Mouse (Mus musculus) intestine, embryonic 14.5 days (tissue): Measurements from ENCODE around the gene Aff3. TPM values are rescaled to one million over a fixed set of nuclear protein-coding genes. Genes with fewer than 3 reads are reported as not detected.
A peak's percentile ranks its signal among the peaks of the same experiment; 100 is the strongest.

ENCODE experiments used
- ATAC-seq: fragments of 200-750 bp; cut with Nextera tagmentation; replicated peaks from 2 replicates; pipeline ENCODE4 v1.8.0; 2017; ENCODE audit warnings: low read depth, moderate number of reproducible peaks, moderate TSS enrichment, moderate library complexity; ENCODE audit not compliant: low FRiP score, low TSS enrichment
- DNase-seq: peaks from one replicate; pipeline ENCODE4 v3.0.0-alpha.2; 2018; ENCODE audit warnings: low spot score
- H3K27ac ChIP-seq: fragments of 300-500 bp; sonication (generic); 2 replicates; pipeline ENCODE4 v1.5.1; 2014; ENCODE audit warnings: low read depth, mild to moderate bottlenecking, control low read depth
- H3K27me3 ChIP-seq: fragments of 300-500 bp; sonication (generic); replicated peaks from 2 replicates; pipeline ENCODE4 v1.6.1; 2014; ENCODE audit warnings: low read length, control low read depth; ENCODE audit not compliant: control insufficient read depth, insufficient read depth
- H3K36me3 ChIP-seq: fragments of 300-500 bp; sonication (generic); 2 replicates; pipeline ENCODE4 v1.6.1; 2014; ENCODE audit warnings: low read length, control low read depth; ENCODE audit not compliant: control insufficient read depth, insufficient read depth
- H3K4me1 ChIP-seq: fragments of 300-500 bp; sonication (generic); replicated peaks from 2 replicates; pipeline ENCODE4 v1.6.1; 2014; ENCODE audit warnings: low read length, control low read depth, mixed read lengths; ENCODE audit not compliant: control insufficient read depth, insufficient read depth
- H3K4me2 ChIP-seq: fragments of 300-500 bp; sonication (generic); 2 replicates; pipeline ENCODE4 v1.6.1; 2014; ENCODE audit warnings: low read length
- H3K4me3 ChIP-seq: fragments of 300-500 bp; sonication (generic); 2 replicates; pipeline ENCODE4 v1.5.1; 2014; ENCODE audit warnings: low read depth, low read length, control low read depth, mixed read lengths
- H3K9ac ChIP-seq: fragments of 300-500 bp; sonication (generic); 2 replicates; pipeline ENCODE4 v1.6.1; 2014; ENCODE audit warnings: mild to moderate bottlenecking, low read length
- H3K9me3 ChIP-seq: fragments of 300-500 bp; sonication (generic); 2 replicates; pipeline ENCODE4 v1.6.1; 2016; ENCODE audit warnings: low read length, control low read depth; ENCODE audit not compliant: control insufficient read depth
- WGBS: fragments of 180-500 bp; shearing (Covaris S2); extraction: QIAGEN DNeasy Blood & Tissue Kit; methylation state at CpG from one replicate; pipeline ENCODE4 v1.1.7; 2014; 5-methylcytosine and 5-hydroxymethylcytosine counted together
- polyA plus RNA-seq: library from polyadenylated mRNA; unstranded; fragments of >200 nt; fragmentation: Nextera tagmentation; extraction: Ambion mirVana; gene quantifications from 2 replicates; pipeline ENCODE4 v1.2.1, GENCODE M21; 2014

Aff3 gene
- 7.6 and 8.6 TPM in 2 replicates for polyA plus RNA-seq

GRCm38 (mm10) chr1:38664777-38665176 lies at the start of gene Aff3:
Gene Aff3 (minus strand): TSS chr1:38664955.
- H3K9ac ChIP-seq: no peak within 1 kb of the TSS

GRCm38 (mm10) chr1:38700646-38701045 lies 35.9 kb upstream of the Aff3 start:
- Histone ChIP-seq H3K4me3 (no peak overlapping the region), H3K9me3 (no peaks in the 10 kb centered on the region), H3K4me2 (no peak overlapping the region), H3K36me3 (no peaks in the 10 kb centered on the region), H3K27me3 (no peaks in the 10 kb centered on the region), H3K9ac (no peak overlapping the region), H3K4me1 (no peaks in the 10 kb centered on the region; the same call in 1 of the 2 replicates), H3K27ac (no peak overlapping the region)
- 63% methylated on average over 6 of the region's 6 CpGs for WGBS
- DNase-seq (no peak), ATAC-seq (no peak)

More at GRCm38 (mm10) chr1:38664777-38665176, at the start of gene Aff3:
- no peak for ATAC-seq
- peaks cover 5% of the 10 kb centered on the region for H3K4me1 ChIP-seq
- no peaks in the 10 kb centered on the region for H3K9me3 ChIP-seq
- H3K4me3 ChIP-seq: no peak within 1 kb of the TSS
- H3K27me3 ChIP-seq: no peaks in the 10 kb centered on the region
- H3K36me3 ChIP-seq: no peaks in the 10 kb centered on the region
- peak within 1 kb of the TSS; percentile 76; the same call in 1 of the 2 replicates for H3K27ac ChIP-seq
- DNase-seq: no peak
- no peak within 1 kb of the TSS for H3K4me2 ChIP-seq
- 80% methylated on average over 13 of the region's 13 CpGs for WGBS

- Histone ChIP-seq H3K27ac (no peak overlapping the region), H3K4me3 (no peak overlapping the region), H3K9ac (no peak overlapping the region), H3K9me3 (no peaks in the 10 kb centered on the region), H3K4me2 (no peak overlapping the region), H3K36me3 (no peaks in the 10 kb centered on the region), H3K4me1 (no peaks in the 10 kb centered on the region; the same call in 1 of the 2 replicates), H3K27me3 (no peaks in the 10 kb centered on the region)
- 92% methylated on average over 10 of the region's 10 CpGs for WGBS
- no peak for DNase-seq
- ATAC-seq: no peak
Observed at GRCm38 (mm10) chr1:38699244-38699643, 34.5 kb upstream of the Aff3 start.

- Histone ChIP-seq H3K27me3 (no peaks in the 10 kb centered on the region), H3K4me1 (no peaks in the 10 kb centered on the region; the same call in 1 of the 2 replicates), H3K9me3 (no peaks in the 10 kb centered on the region), H3K9ac (no peak overlapping the region), H3K27ac (no peak overlapping the region), H3K4me2 (no peak overlapping the region), H3K4me3 (no peak overlapping the region), H3K36me3 (no peaks in the 10 kb centered on the region)
- DNase-seq (no peak), ATAC-seq (no peak)
- WGBS: 60% methylated on average over 15 of the region's 15 CpGs
Observed at GRCm38 (mm10) chr1:38695812-38696681, 31.3 kb upstream of the Aff3 start.

- no peak for ATAC-seq
- Histone ChIP-seq H3K4me3 (no peak overlapping the region), H3K4me1 (no peaks in the 10 kb centered on the region; the same call in 1 of the 2 replicates), H3K9ac (no peak overlapping the region), H3K27ac (no peak overlapping the region), H3K9me3 (no peaks in the 10 kb centered on the region), H3K4me2 (no peak overlapping the region), H3K36me3 (no peaks in the 10 kb centered on the region), H3K27me3 (no peaks in the 10 kb centered on the region)
- 71% methylated on average over 2 of the region's 2 CpGs for WGBS
- no peak for DNase-seq
Observed at GRCm38 (mm10) chr1:38695089-38695811, 30.5 kb upstream of the Aff3 start.

- Histone ChIP-seq H3K9ac (no peak overlapping the region), H3K27ac (no peak overlapping the region), H3K36me3 (no peaks in the 10 kb centered on the region), H3K27me3 (no peaks in the 10 kb centered on the region), H3K9me3 (no peaks in the 10 kb centered on the region), H3K4me2 (no peak overlapping the region), H3K4me1 (no peaks in the 10 kb centered on the region; the same call in 1 of the 2 replicates), H3K4me3 (no peak overlapping the region)
- DNase-seq (no peak), ATAC-seq (no peak)
- WGBS: 64% methylated on average over 5 of the region's 5 CpGs
Observed at GRCm38 (mm10) chr1:38694142-38694541, 29.4 kb upstream of the Aff3 start.

GRCm38 (mm10) chr1:38690471-38690870 lies 25.7 kb upstream of the Aff3 start:
- no peak for DNase-seq
- no peaks in the 10 kb centered on the region for H3K36me3 ChIP-seq
- H3K4me2 ChIP-seq: no peak overlapping the region
- whole genome bisulfite sequencing: 73% methylated on average over 6 of the region's 6 CpGs
- H3K27ac ChIP-seq: no peak overlapping the region
- H3K9ac ChIP-seq: no peak overlapping the region
- no peaks in the 10 kb centered on the region for H3K4me1 ChIP-seq
- no peak overlapping the region for H3K4me3 ChIP-seq
- no peaks in the 10 kb centered on the region for H3K27me3 ChIP-seq
- no peaks in the 10 kb centered on the region for H3K9me3 ChIP-seq
- no peak for ATAC-seq

GRCm38 (mm10) chr1:38688216-38688615 lies 23.5 kb upstream of the Aff3 start:
- Histone ChIP-seq H3K36me3 (no peaks in the 10 kb centered on the region), H3K9me3 (no peaks in the 10 kb centered on the region), H3K9ac (no peak overlapping the region), H3K27ac (no peak overlapping the region), H3K4me1 (no peaks in the 10 kb centered on the region), H3K27me3 (no peaks in the 10 kb centered on the region), H3K4me3 (no peak overlapping the region), H3K4me2 (no peak overlapping the region)
- no peak for ATAC-seq
- WGBS: 62% methylated on average over 5 of the region's 5 CpGs
- no peak for DNase-seq
